Mouse (Mus musculus) testis, adult 2 months (tissue): ENCODE measurements at regions not wholly inside any gene's neighbourhood (a gene's known extent, or its start where the extent isn't known, plus 50 kb on each side); places are given as distances from the start of the nearest gene placed in this dataset.

Experiments
- CTCF ChIP-seq: fragments of 200-500 bp; IDR thresholded peaks from 2 replicates; pipeline ENCODE4 v1.5.1; 2012; ENCODE audit warnings: low read depth, mild to moderate bottlenecking, inconsistent platforms, low read length, moderate library complexity; ENCODE audit not compliant: control insufficient read depth, insufficient read depth, insufficient replicate concordance
- POLR2A ChIP-seq: fragments of 200-500 bp; IDR thresholded peaks from 2 replicates; pipeline ENCODE4 v1.6.1; 2012; ENCODE audit warnings: low read depth, mild to moderate bottlenecking, inconsistent platforms, low read length, moderate library complexity; ENCODE audit not compliant: control insufficient read depth

GRCm38 (mm10) chr2:148571616-148572015 lies 100.8 kb upstream of the Nxt1 start:
- TF ChIP-seq CTCF (no peak), POLR2A (no peak)
